Mouse (Mus musculus): ENCODE data around the gene Ehmt2.

DNA sequence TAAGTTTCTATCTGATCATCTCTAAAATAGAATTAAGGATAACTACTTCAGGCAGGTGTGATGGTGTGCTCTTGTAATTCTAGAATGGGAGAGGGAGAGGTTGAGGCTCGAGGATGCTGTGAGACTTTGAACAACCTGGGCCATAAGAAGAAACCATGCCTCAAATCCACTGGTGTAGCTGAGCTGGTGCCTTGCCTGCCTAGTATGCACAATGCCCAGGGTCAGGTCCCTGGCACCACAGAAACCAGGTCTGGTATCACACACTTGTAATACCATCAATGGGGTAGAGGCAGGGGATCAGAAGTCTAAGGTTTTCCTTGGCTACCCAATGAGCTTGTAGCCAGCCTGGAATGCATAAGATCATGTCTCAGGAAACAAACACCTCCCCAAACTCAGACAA, 64.6 kb downstream of the Ehmt2 start:
- TF ChIP-seq POLR2A (IDR thresholded peaks at IDR 0.05; ENCODE audit: borderline replicate concordance, control insufficient read depth, low read depth, low read length) (no peak), CTCF (IDR thresholded peaks at IDR 0.05; ENCODE audit: control insufficient read depth, insufficient read depth, low read length) (no peak)
